Mouse (Mus musculus): ENCODE data around the gene Cep41. TPM values are rescaled to one million over a fixed set of nuclear protein-coding genes. Genes with fewer than 3 reads are reported as not detected.

The Cep41 gene
- polyA plus RNA-seq, 1 experiment from 2014 or later: 12.8 TPM

GRCm38 (mm10) chr6:30628152-30628551 is 65.4 kb downstream of the Cep41 start:
- in situ Hi-C loops (cut with MboI; ENCODE audit: low pct_unique_long_range_greater_than_20kb): no loop called here
- ATAC-seq: no peak
- CTCF ChIA-PET: no interaction called here

DNA sequence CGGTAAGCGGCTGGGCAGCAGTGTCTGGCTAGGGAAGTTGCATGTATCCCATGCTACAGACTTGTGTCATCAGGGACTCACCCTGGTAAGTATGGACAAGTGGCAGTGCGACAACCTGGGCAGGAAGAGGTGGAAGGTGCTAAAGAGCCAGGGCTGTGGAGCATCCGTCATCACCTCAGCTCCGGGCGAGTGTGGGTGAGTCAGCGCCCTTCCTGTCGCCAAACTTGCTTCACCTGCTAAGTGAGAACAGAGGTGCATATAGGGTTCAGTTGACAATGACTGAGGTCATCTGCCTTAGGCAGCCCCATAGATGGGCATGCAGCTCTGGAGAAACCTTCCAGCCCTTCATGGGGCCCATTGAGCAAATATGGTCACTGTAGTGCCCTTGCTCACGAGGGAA is 68.8 kb downstream of the Cep41 start:
- in situ Hi-C loops (cut with MboI; ENCODE audit: low pct_unique_long_range_greater_than_20kb): no loop called here
- H3K27me3 ChIP-seq: peaks cover 5% of the 10 kb centered on the region
- no peak for DNase-seq (ENCODE audit: low read depth, low spot score)
- CTCF ChIA-PET: no interaction called here
- POLR2A ChIA-PET: no interaction called here
- no peak for ATAC-seq
- no peak for TF ChIP-seq CTCF (IDR thresholded peaks at IDR 0.05)

More at GRCm38 (mm10) chr6:30628152-30628551, 65.4 kb downstream of the Cep41 start:
- peaks cover 5% of the 10 kb centered on the region for H3K27me3 ChIP-seq
- DNase-seq (ENCODE audit: low read depth, low spot score): no peak
- TF ChIP-seq CTCF (IDR thresholded peaks at IDR 0.05): no peak
- POLR2A ChIA-PET: no interaction called here

- H3K27me3 ChIP-seq: peaks cover 5% of the 10 kb centered on the region
- ATAC-seq: no peak
- TF ChIP-seq CTCF (IDR thresholded peaks at IDR 0.05): no peak
- POLR2A ChIA-PET: no interaction called here
- no peak for DNase-seq (ENCODE audit: low read depth, low spot score)
- CTCF ChIA-PET: interaction anchor here (1.5 to 1.6 kb wide), 2 partner anchors 19 to 24 kb away, joined by 3 to 4 read pairs; no protein-coding TSS in a partner anchor
- in situ Hi-C loops (cut with MboI; ENCODE audit: low pct_unique_long_range_greater_than_20kb): no loop called here
These were observed 71.6 kb downstream of the Cep41 start for GRCm38 (mm10) chr6:30621986-30622389.

- ATAC-seq (no peak), DNase-seq (ENCODE audit: low read depth, low spot score) (no peak)
- POLR2A ChIA-PET: no interaction called here
- no peak for TF ChIP-seq CTCF (IDR thresholded peaks at IDR 0.05)
- peaks cover 5% of the 10 kb centered on the region for H3K27me3 ChIP-seq
- in situ Hi-C loops (cut with MboI; ENCODE audit: low pct_unique_long_range_greater_than_20kb): no loop called here
- CTCF ChIA-PET: no interaction called here
These were observed 72.6 kb downstream of the Cep41 start for GRCm38 (mm10) chr6:30620994-30621393.

DNA sequence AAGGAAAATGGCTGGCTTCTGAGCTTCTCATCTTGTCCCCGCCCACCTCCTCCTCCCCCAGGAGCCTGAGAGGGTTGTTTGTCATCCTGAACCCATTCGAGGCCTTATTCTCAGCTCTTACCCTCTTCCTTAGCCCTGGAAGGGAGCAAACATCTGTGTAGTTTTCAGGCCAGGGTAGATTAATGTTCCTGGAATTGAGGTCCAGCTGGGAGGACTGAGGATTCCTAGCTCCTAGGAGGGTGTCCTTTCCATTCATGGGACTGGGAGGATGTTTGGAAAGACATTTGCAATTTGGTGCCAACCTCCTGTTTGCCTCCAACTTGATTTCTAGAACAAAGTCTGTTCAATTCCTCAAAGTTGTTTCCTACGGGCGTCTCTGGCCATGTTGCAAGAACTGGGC is 73.0 kb downstream of the Cep41 start:
- in situ Hi-C loops (cut with MboI; ENCODE audit: low pct_unique_long_range_greater_than_20kb): no loop called here
- POLR2A ChIA-PET: no interaction called here
- ATAC-seq (no peak), DNase-seq (ENCODE audit: low read depth, low spot score) (no peak)
- no peak for TF ChIP-seq CTCF (IDR thresholded peaks at IDR 0.05)
- peaks cover 5% of the 10 kb centered on the region for H3K27me3 ChIP-seq
- CTCF ChIA-PET: no interaction called here

GRCm38 (mm10) chr6:30619606-30620005 is 73.9 kb downstream of the Cep41 start:
- no peak for TF ChIP-seq CTCF (IDR thresholded peaks at IDR 0.05)
- ATAC-seq (no peak), DNase-seq (ENCODE audit: low read depth, low spot score) (no peak)
- ChIA-PET CTCF (interaction anchor here (0.6 kb wide), 1 partner anchor 13 kb away, joined by 3 read pairs; no protein-coding TSS in a partner anchor), POLR2A (no interaction called here)
- in situ Hi-C loops (cut with MboI; ENCODE audit: low pct_unique_long_range_greater_than_20kb): no loop called here
- peaks cover 5% of the 10 kb centered on the region for H3K27me3 ChIP-seq

- ATAC-seq: no peak
- TF ChIP-seq CTCF (IDR thresholded peaks at IDR 0.05): no peak
- H3K27me3 ChIP-seq: peaks cover under 1% of the 10 kb centered on the region
- DNase-seq (ENCODE audit: low read depth, low spot score): no peak
- in situ Hi-C loops (cut with MboI; ENCODE audit: low pct_unique_long_range_greater_than_20kb): no loop called here
- ChIA-PET POLR2A (interaction anchor here (0.7 kb wide), 1 partner anchor 13 kb away, joined by 3 read pairs; no protein-coding TSS in a partner anchor), CTCF (no interaction called here)
These were observed 74.8 kb downstream of the Cep41 start for GRCm38 (mm10) chr6:30618735-30619134.

DNA sequence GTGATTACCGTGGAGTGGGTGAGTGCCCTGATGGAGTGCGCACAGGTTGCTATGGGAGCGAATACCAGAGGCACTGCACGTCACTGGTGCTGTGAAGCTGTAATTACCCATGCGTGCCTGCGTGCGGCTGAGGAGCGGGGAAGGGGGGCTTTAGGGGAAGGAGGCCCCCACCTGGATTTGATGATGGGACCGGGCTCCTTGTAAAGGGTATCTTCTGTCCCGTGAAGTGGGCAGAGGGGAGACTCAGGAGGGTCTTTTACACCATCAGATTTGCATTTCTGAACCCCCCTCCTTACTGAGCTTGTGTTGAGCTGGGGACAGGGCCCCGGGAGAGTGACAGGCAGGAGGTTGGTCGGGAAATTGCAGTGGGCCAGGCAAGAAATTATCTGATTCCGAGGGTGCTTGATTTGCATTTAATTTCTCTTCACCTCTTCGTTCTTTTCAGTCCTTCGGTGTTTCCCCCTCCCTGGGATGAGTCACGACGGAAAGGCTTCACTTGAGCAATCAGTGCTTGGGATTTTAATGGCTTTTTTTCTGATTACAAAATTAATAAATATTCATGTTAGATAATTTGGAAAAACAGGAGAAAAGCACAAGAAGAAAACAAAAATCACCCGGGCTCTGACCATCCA is 75.5 kb downstream of the Cep41 start:
- DNase-seq (ENCODE audit: low read depth, low spot score): no peak
- no peak for TF ChIP-seq CTCF (IDR thresholded peaks at IDR 0.05)
- POLR2A ChIA-PET: no interaction called here

GRCm38 (mm10) chr6:30617020-30617958 is 76.3 kb downstream of the Cep41 start:
- no peak for ATAC-seq
- in situ Hi-C loops (cut with MboI; ENCODE audit: low pct_unique_long_range_greater_than_20kb): no loop called here

More for the DNA sequence above, 75.5 kb downstream of the Cep41 start:
- no peaks in the 10 kb centered on the region for H3K27me3 ChIP-seq
- ATAC-seq: no peak
- in situ Hi-C loops (cut with MboI; ENCODE audit: low pct_unique_long_range_greater_than_20kb): no loop called here
- CTCF ChIA-PET: no interaction called here

GRCm38 (mm10) chr6:30616491-30616941 is 77.0 kb downstream of the Cep41 start:
- H3K27me3 ChIP-seq: no peaks in the 10 kb centered on the region
- POLR2A ChIA-PET: no interaction called here
- no peak for DNase-seq (ENCODE audit: low read depth, low spot score)
- in situ Hi-C loops (cut with MboI; ENCODE audit: low pct_unique_long_range_greater_than_20kb): no loop called here
- CTCF ChIA-PET: no interaction called here
- no peak for TF ChIP-seq CTCF (IDR thresholded peaks at IDR 0.05)
- no peak for ATAC-seq

More at GRCm38 (mm10) chr6:30617020-30617958, 76.3 kb downstream of the Cep41 start:
- no peaks in the 10 kb centered on the region for H3K27me3 ChIP-seq
- no peak for TF ChIP-seq CTCF (IDR thresholded peaks at IDR 0.05)
- no peak for DNase-seq (ENCODE audit: low read depth, low spot score)
- ChIA-PET POLR2A (interaction anchor here (0.6 kb wide), 1 partner anchor 21 kb away, joined by 3 read pairs; no protein-coding TSS in a partner anchor), CTCF (no interaction called here)

GRCm38 (mm10) chr6:30615741-30616140 is 77.8 kb downstream of the Cep41 start:
- ChIA-PET POLR2A (no interaction called here), CTCF (no interaction called here)
- in situ Hi-C loops (cut with MboI; ENCODE audit: low pct_unique_long_range_greater_than_20kb): no loop called here
- DNase-seq (ENCODE audit: low read depth, low spot score) (no peak), ATAC-seq (no peak)
- no peaks in the 10 kb centered on the region for H3K27me3 ChIP-seq
- no peak for TF ChIP-seq CTCF (IDR thresholded peaks at IDR 0.05)
